16 mouse cellular contexts compared by ENCODE assay signal in genomic region chr2:144709285-144709684, GRCm38 (mm10).
DNase-seq lines count a peak whose midpoint lies in the region; ATAC-seq lines count a peak whose summit lies in the region.
"Had no signal": no experiment of that assay in that cellular context is flagged by ENCODE, and none has a peak within 500 bp of the region (broad histone marks: within the 10 kb centered on the region; RNA-seq: fewer than 3 reads in every experiment).

No protein-coding gene starts in this region.

- 0 out of 2 replicates have a peak overlapping the region, but pooled peaks have one; percentile 8 for H3K4me2 ChIP-seq in limb, embryonic 12.5 days
- H3K4me2 ChIP-seq in embryonic facial prominence, embryonic 14.5 days (ENCODE audit: low read depth, low read length) = no peak overlapping the region
- no peak overlapping the region for H3K4me2 ChIP-seq in midbrain, embryonic 14.5 days (ENCODE audit: low read length)
- H3K4me2 ChIP-seq: embryonic facial prominence, embryonic 12.5 days; liver, embryonic 13.5 days had no signal

- no peaks in the 10 kb centered on the region for H3K27me3 ChIP-seq in limb, embryonic 12.5 days
- no peaks in the 10 kb centered on the region for H3K27me3 ChIP-seq in limb, embryonic 10.5 days (ENCODE audit: low read depth, poor library complexity, severe bottlenecking)
- H3K27me3 ChIP-seq in embryonic facial prominence, embryonic 14.5 days (replicated peaks; ENCODE audit: control insufficient read depth, insufficient read depth, low read length) = no peaks in the 10 kb centered on the region
- no peaks in the 10 kb centered on the region for H3K27me3 ChIP-seq in midbrain, embryonic 14.5 days (ENCODE audit: control insufficient read depth, insufficient read depth, low read length)
- H3K27me3 ChIP-seq: embryonic facial prominence, embryonic 12.5 days; liver, embryonic 13.5 days had no signal

- WGBS in limb, embryonic 12.5 days = 48% methylated on average over 1 of the region's 1 CpGs
- 72% methylated on average over 1 of the region's 1 CpGs for WGBS in limb, embryonic 10.5 days
- WGBS in embryonic facial prominence, embryonic 14.5 days = 46% methylated on average over 1 of the region's 1 CpGs
- 44% methylated on average over 1 of the region's 1 CpGs for WGBS in midbrain, embryonic 14.5 days

- ATAC-seq in limb, embryonic 12.5 days (ENCODE audit: insufficient number of reproducible peaks, insufficient read depth, low FRiP score, low TSS enrichment, low read depth) = 0 out of 2 replicates have a peak, but pooled peaks have one; percentile 67
- ATAC-seq in embryonic facial prominence, embryonic 14.5 days (ENCODE audit: low read depth) = peak; percentile 75; the same call in 1 of the 2 replicates
- peak; percentile 64; the same call in 1 of the 2 replicates for ATAC-seq in midbrain, embryonic 14.5 days (ENCODE audit: low FRiP score, low TSS enrichment)
- ATAC-seq: intestine, embryonic 16.5 days had no signal

- peak; percentile 58 for DNase-seq in embryo, embryonic 10 days (ENCODE audit: low spot score)
- DNase-seq in embryo, embryonic 9.5 days (ENCODE audit: extremely low spot score) = no peak
- DNase-seq in limb, embryonic 10.5 days (ENCODE audit: low spot score) = no peak
- peak; percentile 88 for DNase-seq in embryonic facial prominence, embryonic 14.5 days (ENCODE audit: low spot score)
- peak; percentile 76 for DNase-seq in midbrain, embryonic 14.5 days
- DNase-seq in right cerebral cortex, postnatal 14 days = no peak
- no peak for DNase-seq in yolk sac, embryonic 10.5 days (ENCODE audit: low spot score)
- DNase-seq: adrenal gland, postnatal 25 days; heart, adult 11 months; liver, embryonic 13.5 days; lung, postnatal 4 days; thymus, adult 18-20 months had no signal

- no peaks in the 10 kb centered on the region for H3K9me3 ChIP-seq in limb, embryonic 12.5 days
- H3K9me3 ChIP-seq in limb, embryonic 10.5 days (replicated peaks) = no peaks in the 10 kb centered on the region
- H3K9me3 ChIP-seq in embryonic facial prominence, embryonic 14.5 days (ENCODE audit: control insufficient read depth, low read length) = 0 out of 2 replicates have a peak, but pooled peaks cover 4% of the 10 kb centered on the region
- peaks cover 4% of the 10 kb centered on the region; the same call in 1 of the 2 replicates for H3K9me3 ChIP-seq in midbrain, embryonic 14.5 days (ENCODE audit: control insufficient read depth, low read length)
- H3K9me3 ChIP-seq: embryonic facial prominence, embryonic 12.5 days; liver, embryonic 13.5 days had no signal

- no peaks in the 10 kb centered on the region for H3K36me3 ChIP-seq in limb, embryonic 12.5 days
- H3K36me3 ChIP-seq in limb, embryonic 10.5 days = no peaks in the 10 kb centered on the region
- no peaks in the 10 kb centered on the region for H3K36me3 ChIP-seq in embryonic facial prominence, embryonic 14.5 days (ENCODE audit: control insufficient read depth, insufficient read depth, low read length)
- no peaks in the 10 kb centered on the region for H3K36me3 ChIP-seq in midbrain, embryonic 14.5 days (ENCODE audit: control insufficient read depth, insufficient read depth, low read length)
- H3K36me3 ChIP-seq: embryonic facial prominence, embryonic 12.5 days; liver, embryonic 13.5 days had no signal

- H3K27ac ChIP-seq in limb, embryonic 12.5 days = peak overlapping the region; percentile 66; the same call in 1 of the 2 replicates
- no peak overlapping the region for H3K27ac ChIP-seq in limb, embryonic 10.5 days
- H3K27ac ChIP-seq in embryonic facial prominence, embryonic 14.5 days (replicated peaks; ENCODE audit: low read depth, low read length) = no peak overlapping the region
- no peak overlapping the region for H3K27ac ChIP-seq in midbrain, embryonic 14.5 days (replicated peaks; ENCODE audit: low read depth, low read length)
- H3K27ac ChIP-seq: embryonic facial prominence, embryonic 12.5 days; liver, embryonic 13.5 days had no signal

- H3K4me1 ChIP-seq in limb, embryonic 12.5 days (replicated peaks) = peaks cover 14% of the 10 kb centered on the region
- peaks cover 15% of the 10 kb centered on the region for H3K4me1 ChIP-seq in limb, embryonic 10.5 days
- H3K4me1 ChIP-seq in embryonic facial prominence, embryonic 14.5 days (ENCODE audit: control insufficient read depth, insufficient read depth, low read length) = no peaks in the 10 kb centered on the region; the same call in 1 of the 2 replicates
- peaks cover 7% of the 10 kb centered on the region; the same call in 1 of the 2 replicates for H3K4me1 ChIP-seq in midbrain, embryonic 14.5 days (ENCODE audit: control insufficient read depth, insufficient read depth, low read length)
- H3K4me1 ChIP-seq: liver, embryonic 13.5 days had no signal

- no peak overlapping the region for H3K4me3 ChIP-seq in limb, embryonic 12.5 days (replicated peaks)
- H3K4me3 ChIP-seq in limb, embryonic 10.5 days = no peak overlapping the region
- H3K4me3 ChIP-seq in embryonic facial prominence, embryonic 14.5 days (ENCODE audit: low read depth, low read length) = no peak overlapping the region
- H3K4me3 ChIP-seq in midbrain, embryonic 14.5 days (replicated peaks; ENCODE audit: low read depth, low read length) = no peak overlapping the region
- H3K4me3 ChIP-seq: embryonic facial prominence, embryonic 12.5 days; liver, embryonic 13.5 days; myocyte had no signal

- H3K9ac ChIP-seq in limb, embryonic 12.5 days (replicated peaks) = no peak overlapping the region
- no peak overlapping the region for H3K9ac ChIP-seq in embryonic facial prominence, embryonic 14.5 days (ENCODE audit: low read depth, low read length)
- H3K9ac ChIP-seq in midbrain, embryonic 14.5 days (replicated peaks; ENCODE audit: low read length) = no peak overlapping the region
- H3K9ac ChIP-seq: embryonic facial prominence, embryonic 12.5 days; liver, embryonic 13.5 days had no signal

Comparison
In these comparisons a context has a peak if more than half of its experiments do, and no peak if none do; other contexts are left out.
1. DNase-seq: peak in embryo, embryonic 10 days (single experiment), embryonic facial prominence, embryonic 14.5 days (single experiment) and midbrain, embryonic 14.5 days (single experiment); none in embryo, embryonic 9.5 days (single experiment), limb, embryonic 10.5 days (single experiment), right cerebral cortex, postnatal 14 days (single experiment) and yolk sac, embryonic 10.5 days (single experiment).
2. Peak in every context shown above with its lines, with median percentiles within 50 percentile points of each other: ATAC-seq.